Mouse (Mus musculus) embryonic fibroblast, embryonic 13.5 days (primary cell): ENCODE results near the gene E130114P18Rik.

Source experiments
- CTCF ChIP-seq: IDR thresholded peaks from 2 replicates; pipeline ENCODE4 v1.5.1; 2011; ENCODE audit warnings: mild to moderate bottlenecking, control low read depth, low read length, moderate library complexity, borderline replicate concordance; ENCODE audit not compliant: insufficient read depth
- POLR2A ChIP-seq: IDR thresholded peaks from 2 replicates; pipeline ENCODE4 v1.6.1; 2011; ENCODE audit warnings: low read depth, mild to moderate bottlenecking, control low read depth, low read length, moderate library complexity

GRCm38 (mm10) chr4:97774446-97774950 lies 3.4 kb downstream of the E130114P18Rik start:
- TF ChIP-seq POLR2A (no peak), CTCF (no peak)
